Mouse (Mus musculus) forebrain, embryonic 10.5 days (tissue): ENCODE measurements around the gene Vmn1r119. TPM values are rescaled to one million over a fixed set of nuclear protein-coding genes. Genes with fewer than 3 reads are reported as not detected.
"Not testable (repeated sequence)": the region's sequence is repeated elsewhere in the genome, so short reads cannot be mapped to it uniquely, and the experiment has no call there.

Experiments
- DNase-seq: peaks from one replicate; pipeline ENCODE4 v3.0.0-alpha.2; 2017; ENCODE audit warnings: low spot score; ENCODE audit errors: extremely low spot score
- H3K27ac ChIP-seq: fragments of 300-500 bp; sonication (generic); 2 replicates; pipeline ENCODE4 v1.5.1; 2016; ENCODE audit warnings: mild to moderate bottlenecking
- H3K27me3 ChIP-seq: fragments of 300-500 bp; sonication (generic); 2 replicates; pipeline ENCODE4 v1.6.1; 2016; ENCODE audit warnings: mild to moderate bottlenecking; ENCODE audit not compliant: poor library complexity, severe bottlenecking
- H3K36me3 ChIP-seq: fragments of 300-500 bp; sonication (generic); replicated peaks from 2 replicates; pipeline ENCODE4 v1.6.1; 2016; ENCODE audit warnings: mild to moderate bottlenecking, moderate library complexity
- H3K4me1 ChIP-seq: fragments of 300-500 bp; sonication (generic); 2 replicates; pipeline ENCODE4 v1.6.1; 2016
- H3K4me3 ChIP-seq: fragments of 300-500 bp; sonication (generic); 2 replicates; pipeline ENCODE4 v1.5.1; 2016; ENCODE audit warnings: mild to moderate bottlenecking, moderate library complexity
- H3K9me3 ChIP-seq: fragments of 300-500 bp; sonication (generic); 2 replicates; pipeline ENCODE4 v1.6.1; 2016; ENCODE audit warnings: mild to moderate bottlenecking, moderate library complexity
- WGBS: fragments of 180-500 bp; shearing (Covaris S2); methylation state at CpG from one replicate; pipeline ENCODE4 v1.1.7; 2016; 5-methylcytosine and 5-hydroxymethylcytosine counted together
- polyA plus RNA-seq: library from polyadenylated mRNA; unstranded; fragments of >200 nt; fragmentation: Nextera tagmentation; extraction: Ambion mirVana; gene quantifications from 2 replicates; pipeline ENCODE4 v1.2.1, GENCODE M21; 2016

Gene Vmn1r119
- polyA plus RNA-seq: not detected in 2 replicates

DNA sequence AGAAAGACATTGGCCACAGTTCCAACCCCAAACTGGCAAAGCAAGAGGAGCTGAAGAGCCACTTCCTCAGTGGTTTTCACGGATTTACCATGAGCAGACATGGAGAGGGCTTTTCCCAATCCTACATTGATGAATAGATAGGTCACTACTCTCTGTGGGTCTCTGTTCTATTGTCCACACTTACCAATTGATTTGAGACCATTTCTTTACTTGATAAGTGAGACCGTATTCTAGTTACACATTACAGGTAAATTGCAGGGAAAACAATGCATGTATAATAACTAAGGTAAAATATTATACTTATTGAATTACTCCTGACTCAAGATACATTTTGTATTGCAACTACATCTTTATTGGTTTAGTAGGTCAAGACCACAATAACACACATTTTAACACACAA is at the start of gene Vmn1r119:
TSS of gene Vmn1r119 (minus strand) at position 101 of the 400 bp plus-strand sequence.
- H3K9me3 ChIP-seq, H3K27me3 ChIP-seq, H3K27ac ChIP-seq, DNase-seq, H3K4me1 ChIP-seq, H3K36me3 ChIP-seq, H3K4me3 ChIP-seq: not testable (repeated sequence)
- WGBS: no CpG with 5 or more reads among the region's 2 CpGs

DNA sequence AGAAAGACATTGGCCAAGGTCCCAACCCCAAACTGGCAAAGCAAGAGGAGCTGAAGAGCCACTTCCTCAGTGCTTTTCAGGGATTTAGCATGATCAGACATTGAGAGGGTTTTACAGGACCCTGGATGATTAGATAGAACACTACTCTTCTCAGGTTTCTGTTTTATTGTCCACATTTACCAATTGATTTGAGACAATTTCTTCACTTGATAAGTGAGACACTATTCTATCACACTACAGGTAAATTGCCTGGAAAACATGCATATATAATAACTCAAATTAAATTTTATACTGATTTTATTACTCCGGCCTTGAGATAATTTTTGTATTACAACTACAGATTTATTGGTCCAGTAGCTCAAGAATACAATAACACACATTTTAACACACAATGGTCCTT is 41.4 kb upstream of the Vmn1r119 start, which contains the start of gene Vmn1r120:
TSS of gene Vmn1r120 (minus strand) at position 101 of the 400 bp plus-strand sequence.
- not testable (repeated sequence) for H3K27ac ChIP-seq, H3K4me1 ChIP-seq, H3K27me3 ChIP-seq, H3K4me3 ChIP-seq, DNase-seq, H3K36me3 ChIP-seq, H3K9me3 ChIP-seq
- 88% methylated on average over 1 of the region's 1 CpGs for WGBS

Other genes starting within 250 kb of the Vmn1r119 start
- not detected in 2 replicates for gene Vmn1r112, start 241.3 kb downstream of the Vmn1r119 start, polyA plus RNA-seq
- not detected in 2 replicates for gene Vmn1r113, start 225.2 kb downstream of the Vmn1r119 start, polyA plus RNA-seq
- gene Vmn1r114, start 200.3 kb downstream of the Vmn1r119 start, polyA plus RNA-seq: not detected in 2 replicates
- gene Vmn1r115, start 167.5 kb downstream of the Vmn1r119 start, polyA plus RNA-seq: not detected in 2 replicates
- gene Vmn1r116, start 140.2 kb downstream of the Vmn1r119 start, polyA plus RNA-seq: not detected in 2 replicates
- not detected in 2 replicates for gene Vmn1r117, start 128.3 kb downstream of the Vmn1r119 start, polyA plus RNA-seq
- gene Vmn1r118, start 100.1 kb downstream of the Vmn1r119 start, polyA plus RNA-seq: not detected in 2 replicates
- not detected in 2 replicates for gene Vmn1r120, start 41.3 kb upstream of the Vmn1r119 start, polyA plus RNA-seq
- not detected in 2 replicates for gene Vmn1r121, start 86.1 kb upstream of the Vmn1r119 start, polyA plus RNA-seq
- not detected in 2 replicates for gene Vmn1r122, start 121.7 kb upstream of the Vmn1r119 start, polyA plus RNA-seq
- not detected in 2 replicates for gene Vmn1r123, start 149.7 kb upstream of the Vmn1r119 start, polyA plus RNA-seq
- not detected in 2 replicates for gene Gm5157, start 178.0 kb upstream of the Vmn1r119 start, polyA plus RNA-seq
- gene Vmn1r124, start 248.2 kb upstream of the Vmn1r119 start, polyA plus RNA-seq: not detected in 2 replicates